Mouse (Mus musculus) MEL (cell line): Measurements from ENCODE around the gene Itprip.
"Not testable (repeated sequence)": the region's sequence is repeated elsewhere in the genome, so short reads cannot be mapped to it uniquely, and the experiment has no call there.

Source experiments
- BHLHE40 ChIP-seq: IDR thresholded peaks from 2 replicates; pipeline ENCODE4 v1.6.1; 2012; ENCODE audit warnings: low read depth, mild to moderate bottlenecking, inconsistent platforms, low read length, improper control_type of control experiment, borderline replicate concordance
- CHD2 ChIP-seq: IDR thresholded peaks from 2 replicates; pipeline ENCODE4 v1.6.1; 2011; ENCODE audit warnings: low read length, improper control_type of control experiment
- CTCF ChIP-seq, 3 experiments: IDR thresholded peaks in 2 of 3; conservative IDR thresholded peaks in 1 of 3; 2 replicates each; pipeline ENCODE4 v1.5.1; 2011 to 2012; ENCODE audit warnings: low read length in 3 of 3, low read depth in 2 of 3, mild to moderate bottlenecking in 2 of 3, improper control_type of control experiment in 1 of 3, inconsistent platforms in 1 of 3, mixed read lengths in 1 of 3, moderate library complexity in 1 of 3; ENCODE audit not compliant: control insufficient read depth in 1 of 3, insufficient read depth in 1 of 3, poor library complexity in 1 of 3, severe bottlenecking in 1 of 3
- ELF1 ChIP-seq: IDR thresholded peaks from 2 replicates; pipeline ENCODE4 v1.6.1; 2014; ENCODE audit warnings: low read depth, mild to moderate bottlenecking, inconsistent platforms, low read length, improper control_type of control experiment, moderate library complexity
- EP300 ChIP-seq, 2 experiments: IDR thresholded peaks; 2 replicates each; pipeline ENCODE4 v1.6.1; 2011; ENCODE audit warnings: improper control_type of control experiment in 2 of 2, low read length in 2 of 2, low read depth in 1 of 2, mild to moderate bottlenecking in 1 of 2
- GATA1 ChIP-seq: IDR thresholded peaks from 2 replicates; pipeline ENCODE4 v1.6.1; 2011; ENCODE audit warnings: low read depth, low read length, improper control_type of control experiment
- MAFK ChIP-seq: IDR thresholded peaks from 2 replicates; pipeline ENCODE4 v1.6.1; 2011; ENCODE audit warnings: low read depth, mild to moderate bottlenecking, low read length, improper control_type of control experiment, borderline replicate concordance
- MAX ChIP-seq: IDR thresholded peaks from 2 replicates; pipeline ENCODE4 v1.6.1; 2011; ENCODE audit warnings: low read length, improper control_type of control experiment
- MEF2A ChIP-seq: IDR thresholded peaks from 2 replicates; pipeline ENCODE4 v1.6.1; 2014; ENCODE audit warnings: low read depth, mild to moderate bottlenecking, inconsistent platforms, low read length, improper control_type of control experiment; ENCODE audit not compliant: poor library complexity, insufficient replicate concordance, severe bottlenecking; ENCODE audit errors: extremely low read depth
- POLR2A ChIP-seq, 2 experiments: IDR thresholded peaks; 2 replicates each; pipeline ENCODE4 v1.6.1; 2011 to 2012; ENCODE audit warnings: low read length in 2 of 2, mild to moderate bottlenecking in 2 of 2, control low read depth in 1 of 2, improper control_type of control experiment in 1 of 2, low read depth in 1 of 2, moderate library complexity in 1 of 2; ENCODE audit not compliant: control insufficient read depth in 1 of 2, insufficient read depth in 1 of 2, poor library complexity in 1 of 2
- RAD21 ChIP-seq: IDR thresholded peaks from 2 replicates; pipeline ENCODE4 v1.6.1; 2011; ENCODE audit warnings: mild to moderate bottlenecking, low read depth, low read length, improper control_type of control experiment
- USF1 ChIP-seq: IDR thresholded peaks from 2 replicates; pipeline ENCODE4 v1.6.1; 2014; ENCODE audit warnings: low read depth, mild to moderate bottlenecking, inconsistent platforms, low read length, improper control_type of control experiment, moderate library complexity
- ZNF384 ChIP-seq: IDR thresholded peaks from 2 replicates; pipeline ENCODE4 v1.6.1; 2012; ENCODE audit warnings: low read depth, mild to moderate bottlenecking, inconsistent platforms, low read length, improper control_type of control experiment

- TF ChIP-seq CTCF (IDR thresholded peaks at IDR 0.05 in 2 of 3, conservative IDR thresholded peaks at IDR 0.05 in 1 of 3; ENCODE audit: control insufficient read depth in 1 of 3, insufficient read depth in 1 of 3, low read depth in 2 of 3, low read length in 3 of 3, poor library complexity in 1 of 3, severe bottlenecking in 1 of 3); MAFK; ELF1; MAX; GATA1; CHD2; POLR2A (IDR thresholded peaks at IDR 0.05; ENCODE audit: control insufficient read depth in 1 of 2, insufficient read depth in 1 of 2, low read depth in 1 of 2, low read length in 2 of 2, poor library complexity in 1 of 2); EP300 (IDR thresholded peaks at IDR 0.05; ENCODE audit: low read depth in 1 of 2, low read length in 2 of 2); USF1; ZNF384; MEF2A; RAD21; BHLHE40: not testable (repeated sequence)
Observed at GRCm38 (mm10) chr19:47852131-47852530, 67.0 kb downstream of the Itprip start.
